Mouse (Mus musculus) layer of hippocampus, adult 11-12 months (tissue): ENCODE measurements around the gene Pik3ip1.

ENCODE experiments used
- DNase-seq: peaks from one replicate; pipeline ENCODE4 v3.0.0; 2022; ENCODE audit warnings: low spot score

Pik3ip1 gene

GRCm38 (mm10) chr11:3302792-3303191, 27.4 kb upstream of the Pik3ip1 start:
- DNase-seq = no peak

GRCm38 (mm10) chr11:3305821-3306220, 24.4 kb upstream of the Pik3ip1 start:
- no peak for DNase-seq

GRCm38 (mm10) chr11:3307875-3308274, 22.3 kb upstream of the Pik3ip1 start:
- DNase-seq = no peak

GRCm38 (mm10) chr11:3309884-3310283, 20.3 kb upstream of the Pik3ip1 start:
- DNase-seq = no peak

GRCm38 (mm10) chr11:3310789-3311585, 19.2 kb upstream of the Pik3ip1 start:
- DNase-seq = no peak

GRCm38 (mm10) chr11:3311586-3312347, 18.4 kb upstream of the Pik3ip1 start:
- no peak for DNase-seq

GRCm38 (mm10) chr11:3313294-3313693, 16.9 kb upstream of the Pik3ip1 start:
- no peak for DNase-seq

- DNase-seq = peak; percentile 79
Observed at GRCm38 (mm10) chr11:3314148-3314547, 16.1 kb upstream of the Pik3ip1 start.

- DNase-seq = no peak
Observed at GRCm38 (mm10) chr11:3318286-3318685, 11.9 kb upstream of the Pik3ip1 start.

GRCm38 (mm10) chr11:3328271-3328670, 1.9 kb upstream of the Pik3ip1 start:
- no peak for DNase-seq

GRCm38 (mm10) chr11:3328806-3329775, 1.1 kb upstream of the Pik3ip1 start:
- no peak for DNase-seq

GRCm38 (mm10) chr11:3330566-3330965, 365 bp downstream of the Pik3ip1 start:
- DNase-seq = peak; percentile 93

GRCm38 (mm10) chr11:3330991-3331750, 970 bp downstream of the Pik3ip1 start:
- no peak for DNase-seq

- peak; percentile 94 for DNase-seq
Observed at GRCm38 (mm10) chr11:3331756-3332642, 1.8 kb downstream of the Pik3ip1 start.

- no peak for DNase-seq
Observed at GRCm38 (mm10) chr11:3333111-3333695, 3.0 kb downstream of the Pik3ip1 start.

- no peak for DNase-seq
Observed at GRCm38 (mm10) chr11:3334141-3334710, 4.0 kb downstream of the Pik3ip1 start.

- DNase-seq = no peak
Observed at GRCm38 (mm10) chr11:3334711-3335316, 4.6 kb downstream of the Pik3ip1 start.

- DNase-seq = no peak
Observed at GRCm38 (mm10) chr11:3335651-3336216, 5.5 kb downstream of the Pik3ip1 start.

- no peak for DNase-seq
Observed at GRCm38 (mm10) chr11:3336602-3337001, 6.4 kb downstream of the Pik3ip1 start.
